Mouse (Mus musculus): ENCODE measurements around the gene Fads3.

Fads3 gene

GRCm38 (mm10) chr19:10053692-10054260 lies 12.4 kb downstream of the Fads3 start:
- DNase-seq: peak; percentile 51 to 58

DNA sequence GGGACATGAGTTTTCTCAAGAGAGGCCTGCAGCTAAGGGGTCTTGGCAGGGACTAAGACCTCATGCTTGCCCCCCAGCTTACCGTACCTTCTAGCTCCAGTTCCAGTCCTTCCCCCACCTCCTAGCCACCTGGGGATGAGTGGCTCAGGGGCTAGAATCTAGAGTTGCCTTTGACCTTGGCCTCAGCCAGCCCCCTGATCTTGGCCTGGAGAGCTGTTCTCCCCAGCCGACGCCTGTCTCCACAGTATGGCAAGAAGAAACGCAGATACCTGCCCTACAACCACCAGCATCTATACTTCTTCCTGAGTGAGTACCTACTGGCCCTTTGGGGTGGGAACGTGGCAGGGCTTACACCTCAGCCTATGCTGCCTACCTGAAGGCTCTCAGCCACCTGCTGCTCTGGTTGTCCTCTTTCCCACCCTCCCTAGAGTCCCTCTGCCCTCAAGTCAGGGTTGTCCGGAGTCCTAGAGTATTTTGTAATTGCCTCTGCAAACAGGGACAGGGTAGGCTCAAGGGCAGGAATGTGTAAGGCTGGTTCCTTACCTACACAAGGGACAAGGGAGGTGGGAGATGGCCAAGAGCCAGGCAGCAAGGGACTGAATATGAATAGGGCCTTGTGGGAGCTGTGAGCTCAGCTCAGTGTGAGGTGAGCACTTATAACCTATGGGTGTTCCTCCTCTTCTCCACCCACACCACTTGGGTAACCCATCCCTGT lies 13.1 kb downstream of the Fads3 start:
- peak in 1 of 2 experiments; percentile 26 for DNase-seq

DNA sequence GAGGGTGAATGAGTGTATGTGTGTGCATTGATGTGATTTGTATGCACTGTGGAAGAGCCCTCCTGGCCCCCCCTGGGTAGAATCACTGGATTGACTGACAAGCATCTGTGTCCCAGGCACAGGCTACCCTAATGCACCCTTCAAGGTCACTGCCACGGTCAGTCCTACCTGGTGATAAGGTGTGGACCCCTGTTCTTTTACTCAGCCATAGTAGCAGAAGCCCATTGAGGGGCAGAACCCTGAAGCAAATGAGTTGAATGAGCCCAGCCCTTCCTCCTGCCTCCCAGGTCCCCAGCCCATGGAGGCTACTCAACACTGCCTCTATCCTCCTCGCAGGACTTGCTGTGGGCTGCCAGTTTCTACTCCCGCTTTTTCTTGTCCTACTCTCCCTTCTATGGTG lies 13.9 kb downstream of the Fads3 start:
- no peak for DNase-seq

- DNase-seq: peak in 1 of 2 experiments; percentile 46
These were observed 14.7 kb downstream of the Fads3 start for GRCm38 (mm10) chr19:10055783-10056660.

- DNase-seq: no peak
These were observed 15.3 kb downstream of the Fads3 start for GRCm38 (mm10) chr19:10056686-10057085.

DNA sequence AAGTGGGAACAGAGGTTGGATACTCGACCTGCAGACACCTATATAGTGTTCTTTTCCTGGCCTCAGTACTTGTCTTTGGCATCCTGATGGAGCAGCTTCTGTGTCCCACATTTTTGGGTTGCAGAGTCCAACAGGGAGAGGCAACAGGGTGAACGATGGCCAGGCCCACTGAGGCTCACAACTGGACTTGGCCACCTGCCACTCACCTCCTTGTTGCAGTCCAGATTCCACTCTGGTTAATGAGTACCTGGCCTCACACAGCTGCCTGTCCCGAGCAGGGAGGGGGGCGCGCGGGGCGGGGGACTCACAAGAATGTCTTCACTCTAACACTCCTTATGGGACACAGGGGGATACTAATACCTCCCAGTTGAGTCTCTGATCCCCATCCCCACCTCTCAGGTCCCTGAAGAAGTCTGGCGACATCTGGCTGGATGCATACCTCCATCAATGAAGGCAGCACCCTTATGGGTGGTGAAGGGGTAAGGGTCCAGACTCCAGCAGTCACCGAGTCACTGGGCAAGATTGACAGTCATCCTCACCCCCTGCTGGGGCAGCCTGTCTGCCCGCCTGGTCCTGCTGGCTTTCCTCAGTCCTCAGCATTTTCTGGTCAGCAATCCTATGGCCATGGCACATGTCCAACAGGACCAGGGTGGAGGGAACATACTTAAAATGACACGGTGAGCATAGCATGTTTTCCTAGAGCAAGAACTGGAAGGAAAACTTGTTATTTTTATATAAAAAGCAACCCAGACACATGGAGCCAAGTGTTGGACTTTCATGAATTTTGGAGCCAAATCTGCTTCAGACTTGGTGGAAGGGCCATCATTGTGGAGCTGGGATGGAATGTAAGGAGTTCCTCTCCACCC lies 16.4 kb downstream of the Fads3 start:
- DNase-seq: peak; percentile 61 to 68

- no peak for DNase-seq
These were observed 17.0 kb downstream of the Fads3 start for GRCm38 (mm10) chr19:10058352-10058825.

DNA sequence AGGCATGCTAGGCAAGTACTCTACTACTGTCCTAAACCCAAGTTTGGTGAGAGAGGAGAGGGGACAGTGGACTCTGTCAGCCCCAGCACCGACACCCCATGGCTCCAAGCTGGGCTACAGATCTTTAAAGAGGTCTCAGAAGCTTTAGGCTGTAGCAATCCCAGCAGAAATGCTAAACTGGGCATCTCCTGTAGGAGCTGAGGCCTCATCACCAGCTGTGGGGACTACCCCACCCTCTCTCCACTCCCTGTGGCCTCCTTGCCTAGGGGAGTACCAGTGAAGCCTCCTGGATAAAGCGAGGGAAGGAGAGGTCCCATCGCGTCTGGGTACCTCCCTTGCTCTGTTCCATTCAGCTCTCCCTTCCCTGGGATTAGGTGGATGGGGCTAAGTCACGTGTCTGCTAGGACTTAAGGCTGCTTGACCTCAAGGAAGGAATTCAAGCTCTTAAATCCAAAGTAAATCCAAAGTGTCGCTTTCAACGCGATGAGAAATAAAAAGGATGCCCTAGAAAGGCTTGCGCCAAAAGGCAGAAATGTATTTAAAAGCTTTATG lies 17.6 kb downstream of the Fads3 start:
- DNase-seq: no peak

GRCm38 (mm10) chr19:10059911-10060567 lies 18.7 kb downstream of the Fads3 start:
- peak; percentile 82 to 88 for DNase-seq

DNA sequence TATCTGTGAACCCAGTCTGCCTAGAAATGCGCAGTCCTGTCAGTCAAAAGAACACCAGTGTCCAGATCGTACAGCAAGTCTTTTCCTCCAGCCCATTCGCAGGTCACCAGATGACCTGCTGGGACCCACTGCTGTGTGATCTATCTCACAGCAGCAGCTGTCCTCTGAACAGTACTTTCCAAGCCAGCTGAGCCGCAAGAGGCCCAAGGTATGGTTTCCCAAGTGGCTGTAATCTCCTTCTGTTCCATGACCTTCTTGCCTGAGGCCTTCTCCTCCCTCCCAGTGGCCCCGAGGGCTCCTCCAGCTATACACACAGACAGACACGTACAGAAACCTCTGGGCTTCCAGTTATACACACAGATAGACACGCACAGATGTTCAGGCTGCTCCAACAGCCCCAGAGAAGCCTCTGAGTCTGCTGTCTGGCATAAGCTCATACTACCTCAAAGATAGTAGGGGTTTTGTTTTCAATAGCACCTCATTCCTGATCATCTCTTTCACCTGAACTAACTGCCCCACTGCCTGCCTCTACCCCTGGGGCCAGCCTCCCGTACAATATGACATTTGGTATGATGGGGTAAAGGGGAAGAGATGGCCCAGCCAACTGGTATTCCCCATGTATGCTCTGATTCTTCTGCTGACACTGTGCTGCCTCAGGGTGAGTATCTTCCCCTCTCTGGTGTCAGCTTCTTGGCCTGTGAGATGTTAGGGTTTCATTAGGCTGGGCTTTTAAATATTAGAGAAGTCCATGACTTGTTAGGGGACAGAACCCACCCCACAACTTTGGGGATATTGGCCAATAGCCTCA lies 19.6 kb downstream of the Fads3 start:
- no peak for DNase-seq

- DNase-seq: no peak
These were observed 20.3 kb downstream of the Fads3 start for GRCm38 (mm10) chr19:10061624-10062023.

DNA sequence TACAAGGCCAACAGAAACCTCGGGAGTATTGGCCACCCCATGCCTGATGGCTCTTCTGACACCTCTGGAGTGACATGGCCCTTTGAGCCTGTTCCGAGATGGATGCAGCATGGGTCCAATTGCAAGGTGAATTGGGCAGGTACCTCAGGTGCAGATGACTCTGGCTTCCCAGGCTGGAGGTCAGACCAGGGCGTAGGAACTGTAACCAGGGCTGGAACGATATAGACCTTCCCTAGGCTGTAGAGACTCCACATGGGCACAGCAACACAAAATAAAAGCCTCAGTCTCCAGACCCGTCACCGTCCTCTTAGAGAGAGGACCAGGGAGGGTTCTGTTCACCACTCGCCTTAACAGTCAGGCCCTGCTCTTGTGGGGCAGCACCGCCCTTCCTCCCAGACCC lies 20.9 kb downstream of the Fads3 start:
- no peak for DNase-seq

GRCm38 (mm10) chr19:10062862-10063261 lies 21.5 kb downstream of the Fads3 start:
- DNase-seq: no peak

- DNase-seq: peak in 1 of 2 experiments; percentile 18
These were observed 23.0 kb downstream of the Fads3 start for GRCm38 (mm10) chr19:10064173-10065012.

DNA sequence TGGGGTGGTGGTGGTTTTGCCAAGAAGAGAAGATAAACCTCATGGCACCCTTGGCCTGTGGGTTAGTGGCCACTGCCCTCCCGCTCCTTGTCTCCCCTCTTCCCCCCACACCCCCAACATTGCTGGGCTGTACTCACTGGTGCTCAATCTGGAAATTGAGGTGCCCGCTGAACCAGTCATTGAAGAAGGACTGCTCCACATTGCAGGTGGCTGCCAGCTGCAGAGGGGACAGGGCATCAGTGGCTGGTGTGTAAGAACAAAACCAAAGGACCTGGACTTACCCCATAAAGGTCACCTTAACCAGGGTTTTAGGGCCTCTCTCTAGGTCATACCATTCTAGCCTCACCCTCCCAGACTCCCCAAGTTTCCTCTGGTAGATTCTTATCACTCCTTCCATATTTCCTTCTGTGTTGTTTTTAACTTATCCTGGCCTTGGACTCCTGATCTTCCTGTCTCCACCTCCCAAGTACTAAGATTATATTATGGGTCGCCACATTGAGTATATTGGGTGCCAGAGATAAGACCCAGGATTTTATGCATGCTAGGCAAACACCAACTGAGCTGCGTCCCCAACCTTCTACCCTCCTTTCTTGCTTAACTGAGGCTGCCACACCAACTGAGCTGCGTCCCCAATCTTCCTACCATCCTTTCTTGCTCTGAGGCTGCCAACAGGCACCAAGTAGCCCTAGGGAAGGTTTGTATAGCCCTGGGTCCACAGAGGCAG lies 24.3 kb downstream of the Fads3 start:
- DNase-seq: no peak

GRCm38 (mm10) chr19:10066189-10066500 lies 24.8 kb downstream of the Fads3 start:
- no peak for DNase-seq

DNA sequence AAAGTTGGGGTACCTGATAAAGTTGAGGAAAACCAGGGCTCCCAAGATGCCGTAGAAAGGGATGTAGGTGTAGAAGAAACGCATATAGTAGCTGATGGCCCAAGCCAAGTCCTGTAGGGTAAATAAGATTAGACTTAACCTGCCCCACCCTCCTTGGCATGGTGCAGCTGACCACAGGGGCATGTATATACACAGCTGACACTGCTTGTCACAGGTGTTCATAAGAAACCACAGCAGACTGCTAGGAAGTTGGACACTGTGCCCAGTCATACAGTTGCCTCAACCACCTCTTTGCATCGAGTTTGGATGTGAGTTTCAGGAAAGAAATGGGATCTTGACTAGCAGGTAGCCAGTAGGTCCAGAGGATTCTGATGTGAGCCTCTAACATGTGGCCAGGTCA lies 25.1 kb downstream of the Fads3 start:
- no peak for DNase-seq

- DNase-seq: no peak
These were observed 26.3 kb downstream of the Fads3 start for GRCm38 (mm10) chr19:10067701-10068100.
